Mouse (Mus musculus) stomach, postnatal 0 days (tissue): ENCODE results near the gene Hc. TPM values are rescaled to one million over a fixed set of nuclear protein-coding genes. Genes with fewer than 3 reads are reported as not detected.

ENCODE experiments used
- ATAC-seq: fragments of 200-750 bp; cut with Nextera tagmentation; 2 replicates; pipeline ENCODE4 v1.8.0; 2017; ENCODE audit not compliant: low FRiP score, low TSS enrichment
- DNase-seq: peaks from one replicate; pipeline ENCODE4 v3.0.0-alpha.2; 2016; ENCODE audit warnings: low spot score
- H3K27ac ChIP-seq: fragments of 300-500 bp; sonication (generic); replicated peaks from 2 replicates; pipeline ENCODE4 v1.5.1; 2014; ENCODE audit warnings: mild to moderate bottlenecking, control low read depth
- H3K27me3 ChIP-seq: fragments of 300-500 bp; sonication (generic); 2 replicates; pipeline ENCODE4 v1.6.1; 2014; ENCODE audit warnings: low read length; ENCODE audit not compliant: control insufficient read depth, insufficient read depth
- H3K36me3 ChIP-seq: fragments of 300-500 bp; sonication (generic); 2 replicates; pipeline ENCODE4 v1.6.1; 2014; ENCODE audit warnings: low read length, mixed read lengths; ENCODE audit not compliant: control insufficient read depth, insufficient read depth
- H3K4me1 ChIP-seq: fragments of 300-500 bp; sonication (generic); replicated peaks from 2 replicates; pipeline ENCODE4 v1.6.1; 2014; ENCODE audit warnings: antibody characterized with exemption; ENCODE audit not compliant: control insufficient read depth, insufficient read depth
- H3K4me2 ChIP-seq: fragments of 300-500 bp; sonication (generic); replicated peaks from 2 replicates; pipeline ENCODE4 v1.6.1; 2014; ENCODE audit warnings: low read depth, mild to moderate bottlenecking, control low read depth, moderate library complexity
- H3K4me3 ChIP-seq: fragments of 300-500 bp; sonication (generic); 2 replicates; pipeline ENCODE4 v1.5.1; 2014; ENCODE audit warnings: low read depth, low read length, control low read depth
- H3K9ac ChIP-seq: fragments of 300-500 bp; sonication (generic); 2 replicates; pipeline ENCODE4 v1.6.1; 2014; ENCODE audit warnings: mild to moderate bottlenecking, low read length, control low read depth, mixed read lengths
- H3K9me3 ChIP-seq: fragments of 300-500 bp; sonication (generic); 2 replicates; pipeline ENCODE4 v1.6.1; 2016; ENCODE audit warnings: low read length; ENCODE audit not compliant: control insufficient read depth
- CTCF ChIP-seq: IDR thresholded peaks from 2 replicates; pipeline ENCODE4 v1.5.1; 2016; ENCODE audit warnings: antibody characterized with exemption, low read depth, mild to moderate bottlenecking, moderate library complexity
- EP300 ChIP-seq: optimal IDR thresholded peaks from 2 replicates; pipeline ENCODE3; 2016; ENCODE audit warnings: antibody characterized with exemption
- WGBS: fragments of 180-500 bp; shearing (Covaris S2); extraction: QIAGEN DNeasy Blood & Tissue Kit; methylation state at CpG from one replicate; pipeline ENCODE4 v1.1.7; 2014; 5-methylcytosine and 5-hydroxymethylcytosine counted together
- polyA plus RNA-seq: library from polyadenylated mRNA; unstranded; fragments of >200 nt; fragmentation: Nextera tagmentation; extraction: Ambion mirVana; gene quantifications from 2 replicates; pipeline ENCODE4 v1.2.1, GENCODE M21; 2015

Gene Hc
- polyA plus RNA-seq, 1 experiment from 2014 or later = 0.19 TPM

DNA sequence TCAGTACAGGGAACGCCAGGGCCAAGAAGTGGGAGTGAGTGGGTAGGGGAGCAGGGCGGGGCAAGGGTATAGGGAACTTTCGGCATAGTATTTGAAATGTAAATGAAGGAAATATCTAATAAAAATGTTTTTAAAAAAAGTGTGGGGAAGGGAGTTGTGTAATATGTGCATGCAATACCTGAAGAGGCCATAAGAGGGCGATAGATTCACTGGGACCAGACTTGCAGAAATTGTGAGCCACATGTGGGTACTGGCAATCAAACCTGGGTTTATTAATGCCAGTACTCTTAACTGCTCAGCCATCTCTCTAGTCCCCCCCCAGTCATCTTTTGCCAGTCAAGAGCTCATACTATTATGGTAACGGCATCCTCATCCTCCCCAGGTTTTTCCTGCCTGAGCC, 12.4 kb downstream of the Hc start:
- TF ChIP-seq CTCF = peak; percentile 75
- no peak for TF ChIP-seq EP300
- no peak overlapping the region for H3K27ac ChIP-seq
- H3K36me3 ChIP-seq = no peaks in the 10 kb centered on the region
- no peaks in the 10 kb centered on the region for H3K9me3 ChIP-seq
- no peaks in the 10 kb centered on the region for H3K4me1 ChIP-seq
- WGBS = 33% methylated on average over 5 of the region's 5 CpGs
- no peaks in the 10 kb centered on the region for H3K27me3 ChIP-seq
- no peak overlapping the region for H3K9ac ChIP-seq
- no peak overlapping the region for H3K4me3 ChIP-seq
- H3K4me2 ChIP-seq = no peak overlapping the region
- peak; percentile 16 for DNase-seq
- no peak for ATAC-seq

- Histone ChIP-seq H3K4me2 (no peak overlapping the region), H3K27me3 (no peaks in the 10 kb centered on the region), H3K27ac (no peak overlapping the region), H3K4me3 (no peak overlapping the region), H3K9ac (no peak overlapping the region), H3K4me1 (no peaks in the 10 kb centered on the region), H3K36me3 (no peaks in the 10 kb centered on the region), H3K9me3 (no peaks in the 10 kb centered on the region)
- DNase-seq (peak; percentile 31), ATAC-seq (no peak)
- no peak for TF ChIP-seq EP300
- TF ChIP-seq CTCF = peak; percentile 85
- WGBS = 50% methylated on average over 2 of the region's 2 CpGs
Measured at GRCm38 (mm10) chr2:35044956-35045355, 16.3 kb downstream of the Hc start.

DNA sequence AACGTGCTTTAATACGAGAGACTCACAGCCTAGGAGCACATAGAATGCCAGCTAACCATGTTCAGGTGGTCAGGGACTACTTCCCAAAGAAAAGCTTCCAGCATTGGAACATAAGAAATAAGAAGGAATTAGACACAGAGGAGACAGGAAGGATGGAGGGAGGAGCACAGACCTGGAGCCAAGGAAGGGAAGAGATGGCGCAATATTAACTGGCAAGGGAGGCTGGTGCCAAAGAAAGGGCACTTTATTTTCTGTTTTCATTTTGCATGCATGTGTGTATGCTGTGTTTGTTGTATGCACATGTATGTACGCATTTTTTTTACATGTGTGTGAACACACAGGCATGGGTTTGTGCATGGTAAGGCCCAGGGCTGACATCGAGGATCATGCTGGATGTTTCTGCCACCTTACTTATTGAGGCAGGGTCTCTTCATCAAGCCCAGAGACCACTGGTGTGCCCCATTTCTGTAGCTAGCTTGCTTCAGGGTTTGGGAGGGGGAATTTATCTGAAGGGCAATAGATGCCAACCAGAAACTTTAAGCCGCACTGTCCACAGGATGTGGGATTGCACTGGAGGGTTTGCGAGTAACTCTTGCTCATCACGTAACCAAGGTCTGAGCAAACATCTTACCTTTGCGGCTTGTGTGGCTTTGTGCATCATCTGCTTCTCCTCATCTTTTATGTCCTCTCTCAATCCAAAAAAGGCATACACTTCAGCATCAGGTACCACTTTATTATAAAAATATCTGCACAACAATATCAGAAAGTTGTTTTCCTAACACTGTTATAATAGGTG, 22.5 kb downstream of the Hc start:
- Histone ChIP-seq H3K4me1 (no peaks in the 10 kb centered on the region), H3K9me3 (no peaks in the 10 kb centered on the region), H3K9ac (no peak overlapping the region), H3K27me3 (no peaks in the 10 kb centered on the region), H3K4me2 (no peak overlapping the region), H3K4me3 (no peak overlapping the region), H3K36me3 (no peaks in the 10 kb centered on the region), H3K27ac (no peak overlapping the region)
- no peak for TF ChIP-seq EP300
- TF ChIP-seq CTCF = no peak
- WGBS = 89% methylated on average over 9 of the region's 9 CpGs
- ATAC-seq = no peak
- DNase-seq = no peak

DNA sequence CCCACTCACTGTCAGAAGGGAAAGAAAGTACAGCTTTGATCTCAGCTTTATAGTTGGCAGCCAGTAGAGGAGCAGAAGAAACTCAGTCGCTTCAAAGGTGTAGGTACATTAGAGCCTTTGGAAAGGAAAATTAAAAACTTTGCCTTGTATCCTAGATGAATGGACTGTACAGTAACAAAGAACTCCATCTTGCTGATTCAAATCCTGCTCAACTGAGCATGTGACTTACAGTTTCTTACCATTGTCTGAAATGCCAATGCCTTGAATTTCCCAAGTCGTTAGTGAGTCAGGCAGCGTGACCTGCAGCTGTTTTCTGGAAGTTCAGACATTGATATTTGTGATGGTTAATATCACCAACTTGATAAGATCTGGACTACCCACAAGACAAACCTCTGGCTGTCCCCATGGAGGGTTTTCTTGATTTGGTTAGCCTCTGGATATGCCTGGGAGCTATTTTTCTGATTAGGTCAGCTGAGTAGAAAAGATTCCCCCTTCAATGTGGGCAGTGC, 36.5 kb downstream of the Hc start:
- Histone ChIP-seq H3K9ac (no peak overlapping the region), H3K4me2 (no peak overlapping the region), H3K36me3 (no peaks in the 10 kb centered on the region), H3K27ac (no peak overlapping the region), H3K4me3 (no peak overlapping the region), H3K4me1 (no peaks in the 10 kb centered on the region), H3K27me3 (no peaks in the 10 kb centered on the region), H3K9me3 (no peaks in the 10 kb centered on the region)
- no peak for DNase-seq
- WGBS = 74% methylated on average over 3 of the region's 3 CpGs
- ATAC-seq = no peak
- no peak for TF ChIP-seq CTCF

DNA sequence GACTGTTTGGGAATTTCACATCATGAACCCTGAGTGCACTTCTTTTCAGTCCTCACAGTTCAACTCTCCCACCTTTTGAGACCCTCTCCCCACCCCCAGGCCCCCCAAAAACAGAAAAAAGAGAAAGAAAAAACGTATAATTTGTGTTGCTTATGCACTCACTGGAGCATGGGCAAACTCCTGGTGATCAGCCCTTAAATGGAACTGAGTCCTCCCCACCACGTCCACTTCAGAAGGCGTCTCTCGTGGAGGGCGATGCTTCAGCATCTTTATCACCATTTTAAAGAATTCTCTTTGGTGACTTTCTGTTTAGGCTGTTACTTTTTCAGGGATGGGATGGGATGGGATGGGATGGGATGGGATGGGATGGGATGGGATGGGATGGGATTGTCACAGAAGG, 39.4 kb downstream of the Hc start:
- Histone ChIP-seq H3K4me2 (no peak overlapping the region), H3K36me3 (no peaks in the 10 kb centered on the region), H3K27ac (no peak overlapping the region), H3K4me1 (no peaks in the 10 kb centered on the region), H3K9me3 (no peaks in the 10 kb centered on the region), H3K4me3 (no peak overlapping the region), H3K27me3 (no peaks in the 10 kb centered on the region), H3K9ac (no peak overlapping the region)
- ATAC-seq (no peak), DNase-seq (no peak)
- WGBS = 86% methylated on average over 5 of the region's 5 CpGs
- TF ChIP-seq CTCF (no peak), EP300 (no peak)

DNA sequence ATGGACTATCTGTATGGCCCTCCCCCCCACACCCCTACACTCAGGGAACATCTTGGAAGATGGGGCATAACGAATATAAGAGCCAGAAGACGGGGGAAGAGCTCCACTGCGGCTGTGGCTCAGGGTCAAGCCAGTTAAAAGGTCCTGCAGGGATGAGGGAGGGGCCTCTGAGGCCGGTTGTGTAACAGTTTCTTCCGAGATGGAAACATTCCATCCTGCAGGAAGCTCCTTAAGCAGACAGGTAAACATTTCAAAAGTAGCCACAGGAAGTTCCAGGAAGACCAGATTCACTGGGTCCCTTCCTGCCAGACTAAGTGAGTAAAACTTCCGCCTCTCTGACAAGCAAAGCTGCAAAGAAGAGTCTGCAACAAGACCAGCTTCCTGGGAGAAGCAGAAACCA, 45.4 kb downstream of the Hc start:
- WGBS = 25% methylated on average over 6 of the region's 6 CpGs
- Histone ChIP-seq H3K4me2 (no peak overlapping the region), H3K36me3 (no peaks in the 10 kb centered on the region), H3K27ac (no peak overlapping the region), H3K9me3 (no peaks in the 10 kb centered on the region), H3K27me3 (no peaks in the 10 kb centered on the region), H3K9ac (no peak overlapping the region), H3K4me3 (no peak overlapping the region), H3K4me1 (no peaks in the 10 kb centered on the region)
- TF ChIP-seq CTCF = no peak
- TF ChIP-seq EP300 = no peak
- ATAC-seq = no peak
- DNase-seq = no peak
